Mouse (Mus musculus) yolk sac, embryonic 10.5 days (tissue): Measurements from ENCODE around the gene Rnf11.

Experiments used
- DNase-seq: peaks from one replicate; pipeline ENCODE4 v3.0.0-alpha.2; 2017; ENCODE audit warnings: low spot score

Rnf11 gene

GRCm38 (mm10) chr4:109444951-109445350 lies 39.6 kb downstream of the Rnf11 start:
- DNase-seq: no peak

- DNase-seq: no peak
These were observed 40.1 kb downstream of the Rnf11 start for GRCm38 (mm10) chr4:109444471-109444870.

GRCm38 (mm10) chr4:109442649-109443048 lies 41.9 kb downstream of the Rnf11 start:
- no peak for DNase-seq

- no peak for DNase-seq
These were observed 42.4 kb downstream of the Rnf11 start for GRCm38 (mm10) chr4:109442126-109442525.

- no peak for DNase-seq
These were observed 43.5 kb downstream of the Rnf11 start for GRCm38 (mm10) chr4:109441000-109441399.

GRCm38 (mm10) chr4:109440381-109440780 lies 44.1 kb downstream of the Rnf11 start:
- no peak for DNase-seq

GRCm38 (mm10) chr4:109439825-109440248 lies 44.7 kb downstream of the Rnf11 start:
- DNase-seq: no peak

- DNase-seq: no peak
These were observed 45.4 kb downstream of the Rnf11 start for GRCm38 (mm10) chr4:109439101-109439500.

- peak; percentile 40 for DNase-seq
These were observed 46.3 kb downstream of the Rnf11 start for GRCm38 (mm10) chr4:109437913-109438878.

- DNase-seq: no peak
These were observed 50.3 kb downstream of the Rnf11 start for GRCm38 (mm10) chr4:109434256-109434655.

- DNase-seq: no peak
These were observed 50.9 kb downstream of the Rnf11 start for GRCm38 (mm10) chr4:109433641-109434040.

- peak; percentile 53 for DNase-seq
These were observed 51.7 kb downstream of the Rnf11 start for GRCm38 (mm10) chr4:109432668-109433375.

GRCm38 (mm10) chr4:109430854-109431253 lies 53.7 kb downstream of the Rnf11 start:
- DNase-seq: peak; percentile 62

- no peak for DNase-seq
These were observed 54.3 kb downstream of the Rnf11 start for GRCm38 (mm10) chr4:109430250-109430649.

- no peak for DNase-seq
These were observed 57.5 kb downstream of the Rnf11 start for GRCm38 (mm10) chr4:109427058-109427457.

- DNase-seq: no peak
These were observed 61.1 kb downstream of the Rnf11 start for GRCm38 (mm10) chr4:109423438-109423837.

- DNase-seq: no peak
These were observed 62.1 kb downstream of the Rnf11 start for GRCm38 (mm10) chr4:109422436-109422835.

- DNase-seq: no peak
These were observed 62.9 kb downstream of the Rnf11 start for GRCm38 (mm10) chr4:109421608-109422007.

- no peak for DNase-seq
These were observed 64.3 kb downstream of the Rnf11 start for GRCm38 (mm10) chr4:109420138-109420795.

- no peak for DNase-seq
These were observed 65.0 kb downstream of the Rnf11 start for GRCm38 (mm10) chr4:109419563-109419962.

GRCm38 (mm10) chr4:109419017-109419416 lies 65.5 kb downstream of the Rnf11 start:
- no peak for DNase-seq

GRCm38 (mm10) chr4:109417998-109418397 lies 66.5 kb downstream of the Rnf11 start:
- no peak for DNase-seq
